Mouse (Mus musculus): ENCODE results near the gene Zmynd15.

GRCm38 (mm10) chr11:70511825-70512224 lies 52.6 kb downstream of the Zmynd15 start:
- TF ChIP-seq CTCF (IDR thresholded peaks at IDR 0.05) (no peak), EP300 (IDR thresholded peaks at IDR 0.05) (no peak)

All from lung, postnatal 0 days (tissue).